Mouse (Mus musculus) liver, adult 10 weeks (tissue): ENCODE results near the gene Hnf1a. TPM values are rescaled to one million over a fixed set of nuclear protein-coding genes. Genes with fewer than 3 reads are reported as not detected.

Source experiments
- polyA plus RNA-seq: library from polyadenylated mRNA; stranded (reverse); fragments of 350-450 nt; fragmentation: Illumina TruSeq; extraction: RNeasy Lipid Tissue Mini Kit (QIAGEN cat#74804); gene quantifications from one replicate; pipeline ENCODE4 v1.2.3, GENCODE M21; 2014; ENCODE audit warnings: low read depth, low replicate concordance

The Hnf1a gene
- polyA plus RNA-seq, result 0.42 TPM

GRCm38 (mm10) chr5:114970824-114971227 is at the start of gene Hnf1a:
Gene Hnf1a, minus strand, starts transcription at chr5:114971094.

GRCm38 (mm10) chr5:115010577-115011216 is 39.8 kb upstream of the Hnf1a start, which contains the start of gene Sppl3:
Gene Sppl3, plus strand, starts transcription at chr5:115011137.

GRCm38 (mm10) chr5:114942074-114942765 is 28.7 kb downstream of the Hnf1a start, which contains the start of gene 2210016L21Rik:
Gene 2210016L21Rik, plus strand, starts transcription at chr5:114942158.

GRCm38 (mm10) chr5:114922998-114923473 is 47.9 kb downstream of the Hnf1a start, which contains the start of gene Oasl1:
Gene Oasl1, plus strand, starts transcription at chr5:114923240.

Other genes with a start within 250 kb of the Hnf1a start
- 11.6 TPM for gene Ankrd13a, start 196.4 kb downstream of the Hnf1a start, polyA plus RNA-seq
- gene Git2, start 195.6 kb downstream of the Hnf1a start, polyA plus RNA-seq, result 5.6 TPM
- 1.9 TPM for gene 1500011B03Rik, start 147.6 kb downstream of the Hnf1a start, polyA plus RNA-seq
- not detected for gene 4930519G04Rik, start 117.4 kb downstream of the Hnf1a start, polyA plus RNA-seq
- gene Gm9936, start 112.4 kb downstream of the Hnf1a start, polyA plus RNA-seq, result not detected
- gene Oasl2, start 74.2 kb downstream of the Hnf1a start, polyA plus RNA-seq, result 8.3 TPM
- 1.8 TPM for gene Oasl1, start 47.9 kb downstream of the Hnf1a start, polyA plus RNA-seq
- gene 2210016L21Rik, start 28.9 kb downstream of the Hnf1a start, polyA plus RNA-seq, result 1.1 TPM
- gene Sppl3, start 40.0 kb upstream of the Hnf1a start, polyA plus RNA-seq, result 10.8 TPM
- gene Gm10401, start 127.2 kb upstream of the Hnf1a start, polyA plus RNA-seq, result not detected
- 11.7 TPM for gene Acads, start 148.3 kb upstream of the Hnf1a start, polyA plus RNA-seq
- 4.4 TPM for gene Unc119b, start 163.9 kb upstream of the Hnf1a start, polyA plus RNA-seq
- gene Mlec, start 187.1 kb upstream of the Hnf1a start, polyA plus RNA-seq, result 26.9 TPM
- not detected for gene Cabp1, start 223.3 kb upstream of the Hnf1a start, polyA plus RNA-seq